26 mouse cellular contexts compared by ENCODE assay signal in the genomic region with DNA sequence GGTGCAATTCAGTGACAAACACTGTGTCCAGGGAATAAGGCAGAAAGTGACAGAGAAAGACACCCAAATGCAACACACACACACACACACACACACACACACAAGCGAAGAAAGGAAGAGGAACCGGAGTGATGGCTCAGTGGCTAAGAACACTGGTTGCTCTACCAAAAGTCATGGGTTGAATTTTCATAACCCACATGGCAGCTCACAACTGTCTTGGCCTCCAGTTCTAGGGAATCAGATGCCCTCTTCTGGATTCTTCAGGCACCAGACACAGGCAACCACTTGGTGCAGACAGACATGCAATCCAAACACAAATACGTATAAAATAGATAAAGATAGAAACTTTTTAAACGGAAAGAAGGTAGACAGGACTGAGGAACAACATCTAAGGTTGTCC.
DNase-seq lines count a peak whose midpoint lies in the region; ATAC-seq and TF ChIP-seq lines count a peak whose summit lies in the region.
"Had no signal": no experiment of that assay in that cellular context is flagged by ENCODE, and none has a peak within 500 bp of the region (broad histone marks: within the 10 kb centered on the region; RNA-seq: fewer than 3 reads in every experiment).

No protein-coding gene starts in this region.

- H3K4me2 ChIP-seq in kidney, postnatal 0 days (ENCODE audit: low read length): no peak overlapping the region
- no peak overlapping the region for H3K4me2 ChIP-seq in midbrain, embryonic 11.5 days
- H3K4me2 ChIP-seq: embryonic facial prominence, embryonic 12.5 days; embryonic facial prominence, embryonic 15.5 days; heart, embryonic 12.5 days; heart, embryonic 15.5 days; hindbrain, embryonic 14.5 days had no signal

- H3K36me3 ChIP-seq in kidney, postnatal 0 days (ENCODE audit: insufficient read depth, low read length): no peaks in the 10 kb centered on the region
- no peaks in the 10 kb centered on the region for H3K36me3 ChIP-seq in midbrain, embryonic 11.5 days (ENCODE audit: control insufficient read depth, insufficient read depth, low read length)
- no peaks in the 10 kb centered on the region for H3K36me3 ChIP-seq in midbrain, embryonic 10.5 days
- H3K36me3 ChIP-seq: embryonic facial prominence, embryonic 12.5 days; embryonic facial prominence, embryonic 15.5 days; heart, embryonic 12.5 days; heart, embryonic 15.5 days had no signal

- H3K9me3 ChIP-seq in kidney, postnatal 0 days (replicated peaks; ENCODE audit: low read length): no peaks in the 10 kb centered on the region
- H3K9me3 ChIP-seq in midbrain, embryonic 11.5 days (ENCODE audit: control insufficient read depth, low read length): no peaks in the 10 kb centered on the region
- no peaks in the 10 kb centered on the region for H3K9me3 ChIP-seq in midbrain, embryonic 10.5 days (replicated peaks)
- H3K9me3 ChIP-seq: embryonic facial prominence, embryonic 12.5 days; embryonic facial prominence, embryonic 15.5 days; heart, embryonic 12.5 days; heart, embryonic 15.5 days had no signal

- H3K27me3 ChIP-seq in kidney, postnatal 0 days (ENCODE audit: insufficient read depth, low read length): no peaks in the 10 kb centered on the region
- no peaks in the 10 kb centered on the region for H3K27me3 ChIP-seq in midbrain, embryonic 11.5 days (ENCODE audit: control insufficient read depth, insufficient read depth, low read length)
- no peaks in the 10 kb centered on the region for H3K27me3 ChIP-seq in midbrain, embryonic 10.5 days (ENCODE audit: low read depth, poor library complexity, severe bottlenecking)
- H3K27me3 ChIP-seq: embryonic facial prominence, embryonic 12.5 days; embryonic facial prominence, embryonic 15.5 days; heart, embryonic 12.5 days; heart, embryonic 15.5 days; Patski had no signal

- no peak for DNase-seq in kidney, postnatal 0 days (ENCODE audit: low spot score)
- DNase-seq in kidney, postnatal 14 days: no peak
- DNase-seq in midbrain, embryonic 11.5 days (ENCODE audit: low spot score, missing footprints): peak; percentile 56
- DNase-seq in midbrain, embryonic 10.5 days (ENCODE audit: low spot score): no peak
- DNase-seq in adipocyte (ENCODE audit: low spot score): peak; percentile 58
- no peak for DNase-seq in right cerebral cortex, postnatal 14 days
- DNase-seq: adrenal gland, adult 2 months; adrenal gland, postnatal 14 days; cerebellum, adult 11 months; cerebellum, adult 2 months; cerebellum, adult 9-11 months; cerebellum, postnatal 25 days; forebrain, postnatal 0 days; gastrocnemius, adult 2 months; gastrocnemius, postnatal 14 days; heart, adult 18-20 months; heart, postnatal 10 days; heart, postnatal 4 days had no signal

- no peak for ATAC-seq in kidney, postnatal 0 days (replicated peaks; ENCODE audit: low FRiP score, low read depth)
- ATAC-seq in midbrain, embryonic 11.5 days (ENCODE audit: low FRiP score): no peak
- ATAC-seq: forebrain, embryonic 14.5 days; forebrain, postnatal 0 days; hindbrain, postnatal 0 days; Patski had no signal

- no peak overlapping the region for H3K4me3 ChIP-seq in kidney, postnatal 0 days (replicated peaks; ENCODE audit: low read depth, low read length)
- H3K4me3 ChIP-seq in midbrain, embryonic 11.5 days (ENCODE audit: low read depth, low read length): no peak overlapping the region
- H3K4me3 ChIP-seq in midbrain, embryonic 10.5 days: no peak overlapping the region
- H3K4me3 ChIP-seq: embryonic facial prominence, embryonic 12.5 days; embryonic facial prominence, embryonic 15.5 days; gastrocnemius, adult 2 months; heart, embryonic 12.5 days; heart, embryonic 15.5 days had no signal

- no peak overlapping the region for H3K9ac ChIP-seq in kidney, postnatal 0 days (ENCODE audit: low read depth, low read length)
- H3K9ac ChIP-seq in midbrain, embryonic 11.5 days (ENCODE audit: low read length): no peak overlapping the region
- H3K9ac ChIP-seq: embryonic facial prominence, embryonic 12.5 days; embryonic facial prominence, embryonic 15.5 days; forebrain, postnatal 0 days; heart, embryonic 12.5 days; heart, embryonic 15.5 days; hindbrain, embryonic 14.5 days had no signal

- H3K4me1 ChIP-seq in kidney, postnatal 0 days (replicated peaks; ENCODE audit: insufficient read depth, low read length): no peaks in the 10 kb centered on the region
- no peaks in the 10 kb centered on the region for H3K4me1 ChIP-seq in midbrain, embryonic 11.5 days (ENCODE audit: control insufficient read depth, insufficient read depth, low read length)
- no peaks in the 10 kb centered on the region for H3K4me1 ChIP-seq in midbrain, embryonic 10.5 days

- WGBS in kidney, postnatal 0 days: 87% methylated on average over 4 of the region's 4 CpGs
- WGBS in midbrain, embryonic 11.5 days: 88% methylated on average over 4 of the region's 4 CpGs
- WGBS in midbrain, embryonic 10.5 days: 92% methylated on average over 4 of the region's 4 CpGs

- TF ChIP-seq CTCF in kidney, postnatal 0 days (IDR thresholded peaks at IDR 0.05; ENCODE audit: low read depth): peak; percentile 24; the same call in 1 of the 2 replicates

- H3K27ac ChIP-seq in kidney, postnatal 0 days: no peak overlapping the region
- no peak overlapping the region for H3K27ac ChIP-seq in midbrain, embryonic 11.5 days (ENCODE audit: low read depth, low read length)
- no peak overlapping the region for H3K27ac ChIP-seq in midbrain, embryonic 10.5 days (replicated peaks)
- H3K27ac ChIP-seq: embryonic facial prominence, embryonic 12.5 days; embryonic facial prominence, embryonic 15.5 days; gastrocnemius, adult 2 months; heart, embryonic 15.5 days; hindbrain, embryonic 14.5 days; hindbrain, postnatal 0 days had no signal

Comparison
In these comparisons a context has a peak if more than half of its experiments do, and no peak if none do; other contexts are left out.
1. DNase-seq: peak in midbrain, embryonic 11.5 days (single experiment) and adipocyte (single experiment); none in kidney, postnatal 0 days (single experiment), kidney, postnatal 14 days (single experiment), midbrain, embryonic 10.5 days (single experiment) and right cerebral cortex, postnatal 14 days (single experiment).